Mouse (Mus musculus) liver, adult 2 months (tissue): Measurements from ENCODE around the gene Tmem131.

ENCODE experiments used
- CTCF ChIP-seq: fragments of 200-500 bp; IDR thresholded peaks from 2 replicates; pipeline ENCODE4 v1.5.1; 2011; ENCODE audit warnings: low read depth, low read length, control low read depth
- POLR2A ChIP-seq: fragments of 200-500 bp; IDR thresholded peaks from 2 replicates; pipeline ENCODE4 v1.6.1; 2011; ENCODE audit warnings: low read length, control low read depth; ENCODE audit not compliant: insufficient read depth; ENCODE audit errors: extremely low read depth

- TF ChIP-seq CTCF (no peak), POLR2A (no peak)
These were observed 103.6 kb downstream of the Tmem131 start for GRCm38 (mm10) chr1:36839858-36840257.
